Mouse (Mus musculus) lung, adult 18-20 months (tissue): Measurements from ENCODE around the gene Lrp11.
"Not testable (repeated sequence)": the region's sequence is repeated elsewhere in the genome, so short reads cannot be mapped to it uniquely, and the experiment has no call there.

Source experiments
- DNase-seq, 2 experiments: peaks; one replicate each; pipeline ENCODE4 v3.0.0; 2022; ENCODE audit warnings: mixed read lengths in 2 of 2

Gene Lrp11

DNA sequence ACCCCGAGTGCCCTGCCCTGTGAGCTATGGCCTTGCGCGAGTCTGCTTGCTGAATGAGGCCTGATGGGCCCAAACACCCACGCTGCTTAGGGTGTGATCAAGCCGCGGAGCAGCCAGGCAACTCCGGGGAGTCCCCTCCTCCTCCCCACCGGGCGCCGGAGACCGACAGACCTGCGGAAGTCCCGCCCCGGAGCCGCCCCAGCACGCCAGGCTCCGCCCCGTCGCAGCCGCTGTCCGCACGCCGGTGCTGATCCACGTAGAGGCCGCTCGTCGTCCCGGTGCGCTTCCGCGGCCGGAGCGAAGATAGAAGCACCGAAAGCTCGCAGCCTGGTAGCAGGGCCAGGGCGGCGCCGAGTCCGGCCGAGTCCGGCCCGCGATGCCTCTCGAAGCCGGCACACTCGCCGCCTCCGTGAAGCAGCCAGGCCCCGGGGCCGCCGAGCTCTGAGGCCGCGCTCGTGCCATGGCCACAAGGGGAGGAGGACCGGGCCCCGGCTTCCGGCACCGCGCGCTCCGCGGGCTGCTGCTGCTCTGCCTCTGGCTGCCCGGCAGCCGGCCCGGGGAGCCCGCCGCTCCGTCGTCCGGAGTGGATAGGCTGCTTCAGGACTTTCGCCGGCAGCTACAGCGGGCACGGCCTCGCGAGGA is at the start of gene Lrp11:
Gene Lrp11 (plus strand): TSS at position 209 of the 642 bp plus-strand sequence.
- DNase-seq: peak; percentile 89 to 90

GRCm38 (mm10) chr10:7578002-7578401 is 11.6 kb upstream of the Lrp11 start:
- DNase-seq: peak in 1 of 2 experiments; percentile 9

DNA sequence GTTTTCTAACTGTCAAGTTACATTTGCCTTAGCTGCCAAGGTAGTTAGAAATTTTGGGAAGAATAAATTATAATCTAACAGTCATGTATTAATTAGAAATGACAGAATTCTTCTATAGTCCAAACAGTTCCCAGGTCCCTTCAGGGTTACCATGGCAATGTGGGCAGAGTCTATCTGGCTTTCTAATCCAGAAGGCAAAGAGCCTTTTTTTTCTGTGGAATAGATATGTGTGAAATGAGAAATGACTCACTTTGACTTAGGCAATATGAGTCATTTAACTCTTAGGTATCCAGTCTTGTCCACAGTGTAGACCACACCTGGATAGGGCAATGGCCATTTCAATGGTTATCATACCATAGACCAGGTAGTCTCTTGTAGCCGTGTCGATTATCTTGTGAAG is 8.2 kb upstream of the Lrp11 start:
- DNase-seq: no peak

DNA sequence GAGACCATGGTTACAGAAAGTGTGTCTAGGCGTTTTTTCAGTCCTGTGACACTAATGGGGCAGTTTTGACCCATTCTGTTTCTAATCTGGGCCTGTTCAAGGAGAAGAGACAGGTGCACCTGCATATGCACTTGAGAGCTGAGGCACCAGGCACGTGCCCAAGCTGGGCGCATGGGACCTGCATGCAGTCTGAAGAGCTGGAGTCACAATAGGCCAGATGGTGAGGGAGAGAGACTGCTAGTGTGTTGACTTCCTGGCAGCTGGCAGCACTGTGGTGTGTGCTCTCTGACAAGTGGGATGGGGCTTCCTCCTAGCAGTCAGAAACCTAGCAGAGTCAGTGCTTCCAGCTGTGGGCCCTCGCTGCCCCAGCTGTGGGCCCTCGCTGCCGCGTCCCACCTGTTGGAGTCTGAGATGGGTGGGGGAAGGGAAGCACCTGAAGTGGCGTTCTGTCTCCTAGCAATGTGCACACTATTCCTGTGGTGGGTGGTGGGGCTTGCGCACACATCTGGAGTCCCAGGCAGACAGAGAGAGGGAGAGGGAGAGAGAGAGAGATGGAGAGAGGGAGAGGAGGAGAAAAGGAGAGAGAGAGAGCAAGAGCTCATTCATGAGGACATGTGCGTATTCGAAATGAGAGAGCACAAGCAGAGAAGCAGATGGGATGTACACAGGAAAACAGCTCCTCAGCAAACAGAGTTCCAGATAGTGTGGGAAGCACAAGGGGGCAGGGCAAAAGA is 7.3 kb upstream of the Lrp11 start:
- DNase-seq: no peak

DNA sequence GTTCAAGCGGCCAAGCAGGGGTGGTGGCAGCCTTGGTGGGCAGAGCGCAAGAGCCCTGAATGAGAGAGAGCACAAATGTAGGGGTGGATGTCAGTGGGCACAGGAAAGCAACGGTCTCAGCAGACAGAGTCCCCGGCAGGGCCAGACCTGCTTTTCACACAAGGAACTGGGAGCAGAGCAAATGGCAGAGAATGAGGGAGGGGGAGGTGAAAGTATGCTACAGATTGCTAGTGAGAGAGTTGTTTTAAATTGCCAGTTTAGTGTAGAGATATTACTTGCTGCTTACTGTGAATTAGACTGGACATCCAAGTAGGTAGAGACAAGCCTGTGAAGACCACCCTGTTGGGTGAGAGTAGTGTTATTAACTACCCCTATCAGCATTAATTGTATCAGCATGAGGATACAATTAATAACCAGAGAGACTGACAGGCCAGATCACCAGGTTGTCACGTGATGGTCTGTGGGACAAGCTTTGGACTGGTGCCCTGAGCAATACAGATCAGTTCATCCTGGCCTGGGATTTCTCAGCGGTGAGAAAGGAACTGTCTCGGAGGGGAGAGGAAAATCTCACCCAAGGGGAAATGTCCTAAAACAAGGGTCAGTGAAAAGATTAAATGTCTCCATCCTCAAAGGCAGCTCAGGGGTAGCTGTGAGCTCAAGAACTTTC is 6.6 kb upstream of the Lrp11 start:
- DNase-seq: no peak

DNA sequence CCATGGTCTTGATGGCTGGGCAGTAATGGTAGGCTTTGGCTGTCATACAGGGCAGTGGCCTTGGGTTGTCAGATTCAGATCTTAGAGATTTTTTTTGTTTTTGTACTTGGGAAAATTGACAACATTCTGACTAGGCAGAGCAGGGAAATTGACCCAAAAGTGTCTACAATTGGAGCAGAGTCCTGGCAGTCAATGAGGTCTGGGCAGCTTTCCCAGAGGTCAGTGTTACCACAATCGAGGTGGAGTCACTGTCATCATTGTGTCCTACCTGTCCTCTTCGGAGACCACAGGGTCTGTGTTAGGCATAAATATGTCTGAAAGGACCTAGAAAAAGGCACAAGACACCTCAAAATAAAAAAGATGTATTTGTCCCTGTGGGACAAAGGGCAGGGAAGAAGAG is 2.8 kb upstream of the Lrp11 start:
- no peak for DNase-seq

GRCm38 (mm10) chr10:7590234-7590689 is 662 bp downstream of the Lrp11 start:
- DNase-seq: no peak

DNA sequence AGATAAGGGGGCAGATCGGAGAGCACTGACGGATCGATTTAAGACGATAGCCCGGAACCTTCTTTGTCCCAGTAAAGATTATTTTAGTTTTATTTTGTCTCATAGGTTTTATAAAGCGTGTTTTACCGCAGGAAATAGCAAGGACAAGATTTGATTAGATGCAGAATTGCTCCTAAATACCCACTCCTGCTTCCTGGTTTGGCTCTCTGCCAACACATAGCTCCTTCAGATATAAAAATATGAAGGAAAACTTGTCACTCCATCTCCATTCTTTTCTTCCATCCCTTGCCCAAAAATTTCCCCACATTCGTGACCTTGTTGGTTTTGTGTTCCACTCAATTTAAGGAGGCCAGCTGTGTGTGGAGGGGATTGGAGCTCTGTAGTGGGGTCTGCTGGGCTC is 1.2 kb downstream of the Lrp11 start:
- DNase-seq: no peak

GRCm38 (mm10) chr10:7594797-7595196 is 5.2 kb downstream of the Lrp11 start:
- DNase-seq: no peak

DNA sequence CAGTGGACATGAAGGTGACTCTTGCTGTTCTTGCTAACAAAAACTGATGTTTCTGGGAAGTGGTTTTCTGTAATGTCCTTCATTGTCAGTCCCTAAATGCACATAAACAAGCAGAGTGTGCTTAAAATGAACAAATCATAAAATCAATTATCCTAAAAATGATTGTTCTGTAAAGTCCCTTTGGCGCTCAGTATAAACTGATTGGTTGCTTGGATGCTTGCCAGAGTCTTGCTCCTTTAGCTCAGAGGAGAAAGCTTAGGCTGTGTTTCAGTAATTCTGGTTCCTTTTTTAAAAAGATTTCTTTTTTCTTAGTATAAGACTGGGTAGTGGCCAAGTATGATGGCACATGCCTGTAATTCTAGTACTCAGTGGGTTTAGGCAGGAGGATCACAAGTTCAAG is 6.7 kb downstream of the Lrp11 start:
- no peak for DNase-seq

DNA sequence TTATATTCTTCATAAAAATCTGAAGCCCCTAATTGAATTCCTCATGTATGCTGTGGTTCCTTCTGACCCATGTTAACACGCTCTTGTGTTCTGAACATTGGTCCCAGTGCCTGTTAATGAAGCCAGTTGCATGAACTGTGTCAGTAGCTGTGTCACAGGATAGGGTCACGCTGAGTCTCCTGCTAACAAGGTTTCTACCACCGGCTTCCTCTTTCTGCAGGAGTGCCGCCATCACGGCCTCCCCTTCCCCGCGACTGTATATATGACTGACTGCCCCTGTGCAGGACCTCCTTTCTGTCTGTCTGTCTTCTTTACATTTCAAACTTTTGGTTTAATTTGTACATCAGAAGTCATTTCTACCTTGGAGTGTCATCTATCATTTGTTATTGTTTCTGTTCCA is 8.6 kb downstream of the Lrp11 start:
- DNase-seq: no peak

DNA sequence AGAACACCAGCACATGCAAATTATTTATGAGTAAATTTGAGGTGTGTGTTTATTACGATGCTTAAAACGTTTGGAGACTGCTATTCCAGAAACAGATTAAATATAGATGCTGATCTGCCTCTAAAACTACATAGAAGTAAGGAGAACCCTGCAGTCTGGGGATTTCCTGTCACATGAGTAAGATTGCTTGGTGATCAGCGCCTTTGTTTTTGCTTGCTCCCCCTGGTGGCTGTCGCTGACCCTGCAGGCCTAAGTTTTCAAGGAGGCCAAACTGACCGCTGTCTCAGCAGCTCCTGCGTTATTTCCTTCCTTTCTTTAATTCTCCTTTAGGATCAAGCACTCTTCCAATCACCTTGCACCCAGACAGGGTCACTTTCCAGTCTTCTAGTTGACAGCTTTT is 11.0 kb downstream of the Lrp11 start:
- peak; percentile 61 to 68 for DNase-seq

- no peak for DNase-seq
Measured at GRCm38 (mm10) chr10:7605168-7605567, 15.6 kb downstream of the Lrp11 start.

- DNase-seq: no peak
Measured at GRCm38 (mm10) chr10:7606437-7606836, 16.8 kb downstream of the Lrp11 start.

- DNase-seq: no peak
Measured at GRCm38 (mm10) chr10:7608611-7609010, 19.0 kb downstream of the Lrp11 start.

- no peak for DNase-seq
Measured at GRCm38 (mm10) chr10:7611647-7612046, 22.0 kb downstream of the Lrp11 start.

DNA sequence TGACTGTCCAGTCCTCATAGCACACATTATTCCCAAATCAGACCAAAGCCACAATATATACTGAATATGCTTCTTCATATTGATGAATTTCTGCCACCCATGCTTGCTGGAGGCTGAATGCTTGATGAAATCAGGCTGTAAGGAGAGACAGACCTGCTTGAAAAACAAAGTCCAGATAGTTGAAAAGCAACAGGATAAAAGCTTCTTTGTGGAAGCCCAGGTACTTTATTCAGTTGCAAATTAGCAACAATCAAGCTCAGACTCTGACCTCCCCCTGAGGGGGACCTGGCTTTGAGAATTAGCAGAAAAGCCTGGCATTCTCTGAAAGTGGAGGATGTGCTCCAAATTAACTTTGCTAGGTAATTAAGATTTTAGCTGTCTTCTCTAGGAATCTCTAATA is 22.6 kb downstream of the Lrp11 start:
- DNase-seq: not testable (repeated sequence)

DNA sequence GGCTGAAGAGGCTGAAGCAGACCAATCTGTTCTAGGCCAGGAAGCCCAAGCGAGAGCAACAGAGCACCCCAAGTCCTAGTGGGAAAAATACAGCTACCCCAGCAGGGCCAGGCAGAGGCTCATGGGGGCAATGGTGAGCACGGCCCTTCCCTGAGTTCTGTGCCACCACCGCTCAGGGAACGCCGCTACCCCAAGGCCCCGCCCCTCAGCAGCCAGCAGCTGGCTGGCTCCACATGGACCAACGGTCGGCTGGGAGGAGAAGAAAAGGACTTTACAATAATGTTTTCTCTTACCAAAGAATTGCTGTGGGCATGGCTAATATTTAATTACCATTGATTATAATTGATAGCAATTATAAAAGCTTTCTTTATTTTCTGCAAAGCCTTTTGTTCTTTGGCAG is 25.2 kb downstream of the Lrp11 start:
- no peak for DNase-seq

- DNase-seq: not testable (repeated sequence)
Measured at GRCm38 (mm10) chr10:7617146-7617545, 27.5 kb downstream of the Lrp11 start.

DNA sequence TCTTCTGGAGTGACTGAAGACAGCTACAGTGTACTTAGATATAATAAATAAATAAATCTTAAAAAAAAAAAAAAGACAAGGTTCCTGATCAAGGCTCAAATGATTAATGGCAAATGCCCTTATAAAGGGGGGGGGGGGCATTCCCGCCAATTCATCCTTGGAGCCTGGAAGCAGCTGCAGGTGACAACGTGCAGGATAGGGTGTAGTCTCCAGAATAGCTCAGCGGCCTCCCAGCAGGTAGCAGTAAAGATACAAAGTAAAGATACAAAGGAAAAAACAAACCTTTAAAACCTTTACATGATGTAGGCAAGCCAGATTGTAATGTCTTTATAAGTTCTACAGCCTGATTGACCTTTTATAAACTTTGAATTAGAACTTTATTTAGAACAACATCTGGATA is 28.0 kb downstream of the Lrp11 start:
- DNase-seq: not testable (repeated sequence)

DNA sequence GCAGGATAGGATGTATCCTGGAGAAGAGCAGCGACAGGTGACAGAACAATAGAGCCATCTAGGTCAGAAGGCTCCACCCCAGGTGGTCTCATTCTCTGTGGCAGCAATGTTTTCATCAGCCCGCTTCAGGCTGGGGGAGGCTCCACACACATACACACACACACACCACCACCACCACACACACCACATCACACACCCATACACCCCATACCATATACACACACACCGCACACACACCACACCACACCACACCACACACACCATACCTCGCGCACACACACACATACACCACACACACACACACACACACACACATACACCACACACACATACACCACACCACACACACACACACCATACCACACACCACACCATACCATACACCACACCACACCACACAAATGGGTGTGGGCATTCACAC is 30.2 kb downstream of the Lrp11 start:
- DNase-seq: no peak

DNA sequence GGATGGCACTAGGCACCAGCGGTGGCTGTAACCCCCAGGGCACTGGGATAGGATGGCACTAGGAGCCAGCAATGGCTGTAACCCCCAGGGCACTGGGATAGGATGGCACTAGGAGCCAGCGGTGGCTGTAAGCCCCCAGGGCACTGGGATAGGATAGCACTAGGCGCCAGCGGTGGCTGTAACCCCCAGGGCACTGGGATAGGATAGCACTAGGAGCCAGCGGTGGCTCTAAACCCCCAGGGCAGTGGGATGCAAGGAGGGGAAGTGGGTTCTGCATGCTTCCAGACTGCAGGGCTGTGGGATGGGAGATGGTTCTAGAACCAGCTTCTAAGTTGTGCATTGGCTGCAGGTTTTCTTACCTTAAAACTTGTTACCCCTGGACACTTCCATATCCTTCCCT is 31.1 kb downstream of the Lrp11 start:
- no peak for DNase-seq

- no peak for DNase-seq
Measured at GRCm38 (mm10) chr10:7622378-7622777, 32.8 kb downstream of the Lrp11 start.
